Mouse (Mus musculus): ENCODE results near the gene Poldip2.

The Poldip2 gene

DNA sequence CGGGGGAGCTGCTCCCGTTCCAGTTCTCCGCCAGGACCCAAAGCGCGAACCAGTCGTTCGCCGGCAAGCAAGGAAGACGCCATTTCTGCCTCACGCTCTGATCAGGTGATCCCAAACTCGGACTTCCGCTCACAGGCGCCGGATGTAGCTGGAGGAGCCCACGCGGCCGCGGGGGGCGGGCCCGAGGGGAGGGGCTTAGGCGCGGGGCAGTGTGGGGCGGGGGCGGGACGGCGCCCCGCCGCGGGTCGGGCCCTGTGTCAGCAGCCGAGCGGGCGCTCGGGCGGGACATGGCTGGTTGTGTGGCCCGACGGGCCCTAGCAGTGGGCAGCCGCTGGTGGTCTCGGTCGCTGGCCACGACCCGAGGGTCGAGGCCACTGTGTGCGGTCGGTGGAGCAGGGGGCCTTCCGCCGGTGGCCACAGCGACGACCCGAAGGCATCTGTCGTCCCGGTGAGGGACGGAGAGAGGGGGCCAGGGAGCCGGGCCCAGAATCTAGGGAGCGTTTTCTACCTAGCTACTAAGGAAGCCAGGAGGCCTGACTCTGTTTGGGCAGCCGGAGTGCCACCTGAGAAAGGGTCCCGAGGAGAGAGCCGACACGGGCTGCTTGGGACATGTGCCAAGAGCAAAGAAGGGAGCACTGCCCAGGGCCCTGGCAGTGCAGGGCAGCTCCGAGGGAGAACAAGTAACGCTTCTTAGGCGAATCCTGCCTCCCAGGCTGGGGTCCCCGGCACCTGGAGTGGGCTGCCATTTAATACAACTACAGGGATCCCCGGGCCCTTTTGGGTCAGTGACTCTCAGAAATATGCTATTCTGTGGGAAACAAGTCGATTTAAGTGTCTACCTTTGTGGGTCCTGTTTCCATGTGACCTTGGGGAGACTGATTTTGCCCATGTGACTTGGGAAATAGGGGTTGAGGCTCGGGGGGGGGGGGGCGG lies at the start of gene Poldip2, which contains the start of gene Tmem199:
Gene Poldip2, plus strand, starts transcription at position 169 of the 933 bp plus-strand sequence.
Gene Tmem199, minus strand, starts transcription at position 148 of the 933 bp plus-strand sequence.
- DNase-seq (ENCODE audit: low read depth, low spot score), result peak; percentile 94

DNA sequence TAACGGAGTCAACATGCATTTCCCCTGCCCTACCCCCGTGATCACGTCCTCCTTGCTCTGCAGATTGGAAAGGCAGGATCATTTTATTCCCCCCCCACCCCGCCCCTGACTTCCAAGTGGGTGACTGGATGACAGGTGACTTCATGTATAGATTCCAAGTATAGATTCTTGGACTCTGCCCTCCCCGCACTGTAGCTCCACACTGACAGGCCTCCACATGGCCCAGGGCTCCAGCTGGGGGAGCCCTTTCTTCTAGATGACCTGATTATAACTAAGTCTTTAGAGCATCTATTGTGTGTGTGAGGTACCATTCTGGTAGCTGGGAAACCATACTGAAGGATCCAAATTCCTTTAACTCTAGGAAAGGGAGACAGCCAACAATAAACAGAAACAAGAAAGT lies 49.3 kb upstream of the Poldip2 start:
- no peak for DNase-seq (ENCODE audit: low read depth, low spot score)

DNA sequence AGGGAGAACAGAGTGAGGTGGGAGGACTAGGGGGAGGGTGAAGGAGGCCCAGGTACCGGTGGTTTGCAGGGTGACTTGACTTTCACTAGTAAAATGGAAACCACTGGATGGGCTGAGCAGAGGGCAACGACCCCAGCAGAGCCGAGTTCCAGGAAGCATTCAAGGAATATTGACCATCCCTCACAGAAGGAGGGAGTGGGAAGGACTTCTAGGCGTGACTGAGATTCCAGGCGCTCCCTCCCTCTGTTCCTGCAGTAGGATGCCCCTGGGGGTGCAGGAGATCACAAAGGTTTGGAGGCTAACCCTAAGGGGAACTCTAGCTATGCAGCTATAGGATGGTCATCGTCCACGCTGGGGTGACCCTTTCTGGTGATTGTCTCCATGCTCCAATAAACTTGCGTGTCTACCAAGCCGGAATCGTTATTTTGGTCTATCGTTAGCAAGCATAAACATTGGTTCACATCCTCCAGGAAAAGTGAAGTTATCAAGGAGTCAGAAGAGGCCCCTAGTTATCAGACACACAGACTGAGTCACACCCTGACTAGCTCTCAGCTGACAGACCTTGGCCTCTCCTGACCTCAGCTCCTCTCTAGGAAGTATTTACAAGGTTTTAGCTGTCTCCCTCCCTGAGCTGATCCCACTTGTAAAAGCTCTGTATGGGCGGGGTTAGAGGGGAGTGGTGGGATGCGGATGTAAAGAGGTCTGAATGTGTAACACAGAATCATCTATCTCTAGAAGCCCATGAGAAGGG lies 48.5 kb upstream of the Poldip2 start:
- no peak for DNase-seq (ENCODE audit: low read depth, low spot score)

DNA sequence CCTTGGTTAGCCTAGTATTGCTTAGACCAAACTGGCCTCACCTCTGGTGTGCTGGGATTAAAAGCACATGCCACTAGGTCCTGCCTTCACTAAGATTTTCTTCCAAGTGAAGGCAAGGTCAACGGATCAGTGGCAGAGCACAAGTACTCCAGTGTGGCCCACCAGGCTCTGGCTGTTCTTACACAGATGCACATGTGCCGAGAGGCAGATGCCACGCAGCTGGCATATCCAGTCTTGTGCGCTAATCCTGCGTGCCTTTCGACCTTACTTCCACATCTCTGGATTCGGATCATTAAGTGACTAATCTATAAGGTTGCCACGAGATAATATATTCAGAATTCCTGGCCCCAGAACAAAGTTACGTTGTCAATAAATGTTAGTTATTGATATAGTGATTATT lies 46.9 kb upstream of the Poldip2 start:
- no peak for DNase-seq (ENCODE audit: low read depth, low spot score)

DNA sequence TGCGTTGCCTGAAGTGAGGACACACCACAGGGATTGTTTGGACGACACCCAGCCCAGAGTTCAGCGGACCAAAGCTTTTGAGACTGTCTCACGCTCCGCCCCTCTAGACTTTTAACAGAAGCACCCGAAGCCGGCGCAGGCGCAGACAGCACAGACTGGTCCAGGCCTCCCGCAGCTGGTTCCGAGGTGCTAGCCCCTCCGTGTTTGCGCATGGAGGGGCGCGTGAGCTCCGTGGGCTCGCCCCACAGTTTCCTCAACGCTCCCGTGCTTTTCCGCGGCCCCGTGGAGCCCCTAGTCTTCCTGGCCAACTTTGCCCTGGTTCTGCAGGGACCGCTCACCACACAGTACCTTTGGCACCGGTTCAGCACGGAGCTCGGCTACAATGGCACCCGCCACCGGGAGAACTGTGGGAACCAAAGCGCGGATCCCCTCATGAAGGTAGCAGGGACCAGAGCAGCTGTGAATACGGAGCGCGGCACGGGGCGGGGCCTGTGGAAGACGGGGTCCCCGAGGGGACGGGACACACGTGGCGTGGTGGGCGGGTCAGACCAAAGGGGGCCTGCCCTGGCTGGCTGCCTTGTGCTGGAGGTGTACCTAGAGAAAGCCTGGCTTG lies 46.3 kb upstream of the Poldip2 start, which contains the start of gene Slc46a1:
Gene Slc46a1, plus strand, starts transcription at position 130 of the 613 bp plus-strand sequence.
- DNase-seq (ENCODE audit: low read depth, low spot score), result peak; percentile 62

DNA sequence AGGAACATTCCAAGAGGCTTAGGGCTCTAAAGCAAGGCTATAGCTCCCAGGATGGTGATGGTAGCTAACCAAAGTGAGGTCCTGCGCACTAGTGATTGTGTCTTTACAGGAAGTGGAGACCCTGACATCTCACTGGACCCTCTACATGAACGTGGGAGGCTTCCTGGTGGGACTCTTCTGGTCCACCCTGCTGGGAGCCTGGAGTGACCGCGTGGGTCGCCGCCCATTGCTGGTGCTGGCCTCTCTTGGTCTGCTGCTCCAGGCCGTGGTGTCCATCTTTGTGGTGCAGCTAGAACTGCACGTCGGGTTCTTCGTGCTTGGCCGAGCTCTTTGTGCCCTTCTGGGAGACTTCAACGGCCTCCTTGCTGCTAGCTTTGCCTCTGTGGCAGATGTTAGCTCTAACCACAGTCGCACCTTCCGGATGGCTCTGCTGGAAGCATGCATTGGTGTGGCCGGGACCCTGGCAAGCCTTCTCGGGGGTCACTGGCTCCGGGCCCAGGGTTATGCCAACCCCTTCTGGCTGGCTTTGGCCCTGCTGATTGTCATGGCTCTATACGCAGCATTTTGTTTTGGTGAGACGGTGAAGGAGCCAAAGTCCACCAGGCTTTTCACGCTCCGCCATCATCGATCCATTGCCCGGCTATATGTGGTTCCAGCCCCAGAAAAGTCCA lies 45.6 kb upstream of the Poldip2 start:
- DNase-seq (ENCODE audit: low read depth, low spot score), result no peak

DNA sequence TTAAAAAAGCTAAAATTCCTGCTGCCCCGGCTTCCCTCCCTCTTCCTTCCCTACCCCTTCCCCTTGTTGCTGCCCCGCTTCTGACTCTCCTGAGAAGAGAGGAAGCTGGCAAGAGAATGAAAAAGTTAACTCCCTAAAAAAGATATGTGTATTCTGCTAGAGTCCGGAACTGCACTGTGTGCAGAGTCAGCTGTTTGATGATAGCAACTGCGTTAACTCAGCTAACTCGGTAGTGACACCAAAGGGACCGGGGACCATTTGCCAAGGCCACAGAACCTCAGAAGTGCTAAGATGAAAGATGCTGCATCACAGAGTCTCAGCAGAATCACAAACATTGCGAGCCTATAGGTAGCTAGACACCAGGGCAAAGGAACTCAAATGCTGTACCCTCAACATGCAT lies 44.5 kb upstream of the Poldip2 start:
- no peak for DNase-seq (ENCODE audit: low read depth, low spot score)

DNA sequence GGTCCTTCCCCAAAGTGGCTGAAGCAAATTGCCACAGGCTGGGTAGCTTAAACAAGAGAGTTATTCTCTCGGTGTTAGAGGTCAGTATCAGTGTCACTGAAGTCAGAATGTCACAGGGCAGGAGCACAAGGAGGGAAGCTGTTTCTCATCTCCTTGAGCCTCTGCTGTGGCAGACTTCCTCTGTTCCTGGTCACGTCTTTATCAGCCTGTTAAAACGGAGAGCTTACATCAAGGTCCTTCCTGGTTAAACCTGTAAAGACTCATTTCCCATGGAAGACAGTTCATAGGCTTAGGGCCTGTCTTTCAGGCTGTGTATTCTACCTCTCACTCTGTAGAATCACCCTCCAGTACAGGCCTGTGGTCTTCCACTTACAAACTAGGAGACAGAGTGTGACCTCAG lies 44.1 kb upstream of the Poldip2 start:
- DNase-seq (ENCODE audit: low read depth, low spot score), result no peak

DNA sequence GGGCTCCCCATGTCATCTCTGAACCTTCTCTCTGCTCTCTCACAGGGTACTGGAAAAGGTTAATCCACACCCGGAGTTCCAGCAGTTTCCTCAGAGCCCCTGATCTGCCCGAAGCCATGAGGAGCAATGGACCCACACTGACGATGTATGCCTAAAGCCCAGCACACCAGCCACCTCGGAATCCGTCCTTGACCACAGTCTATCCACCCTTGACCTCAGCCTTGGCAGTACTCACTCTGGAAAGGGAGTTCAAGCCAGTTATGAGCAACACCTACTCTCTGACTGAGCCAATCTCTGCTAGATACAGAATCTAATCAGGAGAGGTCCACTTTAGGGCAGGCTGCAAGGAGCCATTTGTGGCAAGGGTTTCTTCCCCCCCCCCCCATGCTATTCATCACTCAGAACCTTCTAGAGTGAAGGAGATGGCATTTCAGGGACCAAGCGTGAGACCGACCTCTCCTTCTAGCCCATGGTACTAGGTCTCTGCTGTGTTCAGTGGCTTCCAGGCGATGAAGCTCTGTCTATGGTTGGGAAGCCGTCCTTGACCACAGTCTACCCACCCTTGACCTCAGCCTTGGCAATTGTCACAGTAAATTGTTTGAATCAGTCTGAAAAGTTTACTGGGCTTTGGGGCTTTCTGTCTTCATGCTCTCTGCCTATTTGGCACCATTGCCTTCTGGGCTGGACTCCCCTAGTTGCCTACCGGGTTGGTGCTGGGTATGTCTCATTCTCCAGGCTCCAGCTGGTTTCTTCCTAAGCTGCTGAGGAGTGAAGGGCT lies 40.5 kb upstream of the Poldip2 start:
- DNase-seq (ENCODE audit: low read depth, low spot score), result no peak

DNA sequence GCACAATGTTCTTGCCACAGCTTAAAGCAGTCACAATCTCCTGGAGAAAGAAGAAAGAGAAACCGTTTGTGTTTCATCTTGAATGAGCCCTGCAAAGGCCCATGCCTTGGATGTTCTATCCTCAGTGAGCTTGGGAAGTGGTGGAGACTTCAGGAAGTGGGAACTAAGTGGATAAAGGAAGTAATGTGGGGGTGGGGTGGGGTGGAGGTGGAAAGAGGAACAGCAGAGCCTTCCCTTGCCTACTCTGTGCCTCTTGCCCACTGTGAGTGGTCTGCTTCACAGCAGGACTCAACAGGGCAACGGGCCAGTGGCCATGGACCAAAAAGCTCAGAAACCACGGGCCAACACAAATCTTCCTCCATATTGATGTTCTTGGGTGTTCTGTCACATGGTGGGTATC lies 36.7 kb upstream of the Poldip2 start:
- DNase-seq (ENCODE audit: low read depth, low spot score), result no peak

DNA sequence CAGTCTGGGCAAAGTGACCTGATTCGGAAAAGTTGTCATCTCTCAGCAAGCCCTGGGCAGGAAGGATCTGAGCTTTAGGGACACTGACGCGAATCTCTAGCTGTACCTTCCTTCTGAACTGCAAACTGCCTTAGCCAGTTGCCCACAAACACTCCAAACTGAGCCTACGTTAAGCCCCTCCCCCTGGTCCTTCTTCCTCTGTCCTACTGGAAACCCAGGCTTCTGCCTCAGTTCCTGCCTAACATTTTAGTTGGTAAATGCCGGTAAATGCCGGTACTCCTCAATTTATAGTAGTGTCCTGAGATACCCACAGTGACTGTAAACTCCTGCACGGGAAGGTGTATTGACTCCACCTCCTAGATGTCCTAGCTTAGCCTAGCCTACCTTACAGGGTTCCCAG lies 28.4 kb upstream of the Poldip2 start:
- no peak for DNase-seq (ENCODE audit: low read depth, low spot score)

DNA sequence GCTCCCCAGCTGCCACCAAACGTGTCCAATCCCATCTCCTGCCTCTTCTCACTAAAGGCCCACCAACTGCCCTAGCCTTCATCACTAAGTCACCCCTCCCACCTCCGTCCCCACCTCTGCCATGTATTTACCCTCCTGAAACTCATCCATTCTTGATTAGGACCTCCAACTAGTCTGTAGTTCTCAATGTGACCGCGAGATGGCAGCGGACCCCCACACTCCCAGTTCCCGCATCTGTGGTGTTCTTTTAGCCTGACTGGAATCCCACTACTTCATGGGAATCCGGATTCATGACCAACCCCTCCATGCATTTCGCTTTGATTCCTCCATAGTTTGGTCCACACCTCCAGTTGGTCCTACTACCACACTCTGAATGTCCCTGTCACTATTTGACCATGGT lies 23.8 kb upstream of the Poldip2 start:
- peak; percentile 53 for DNase-seq (ENCODE audit: low read depth, low spot score)

DNA sequence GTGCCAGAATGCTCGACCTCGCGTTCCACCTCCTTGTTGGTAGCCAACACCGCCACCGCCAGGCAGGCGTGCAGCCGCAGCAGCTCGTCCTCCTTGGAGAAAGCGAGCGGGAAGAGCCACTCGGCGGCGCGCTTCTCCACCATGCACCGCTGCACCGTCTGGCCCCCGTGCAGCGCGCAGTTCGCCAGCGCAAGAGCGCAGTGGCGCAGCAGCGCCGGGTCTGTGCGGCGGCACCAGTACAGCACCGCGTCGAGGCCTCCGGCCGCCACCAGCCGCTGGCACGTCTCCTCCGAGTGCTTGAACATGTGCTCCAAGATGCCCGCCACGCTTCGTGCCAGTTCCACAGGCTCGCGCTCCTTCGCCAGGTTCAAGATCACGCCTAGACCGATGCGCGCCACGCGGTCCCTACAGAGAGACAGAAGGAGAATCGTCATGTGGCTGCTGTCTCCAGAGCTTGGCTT lies 21.2 kb upstream of the Poldip2 start:
- DNase-seq (ENCODE audit: low read depth, low spot score), result peak; percentile 11

DNA sequence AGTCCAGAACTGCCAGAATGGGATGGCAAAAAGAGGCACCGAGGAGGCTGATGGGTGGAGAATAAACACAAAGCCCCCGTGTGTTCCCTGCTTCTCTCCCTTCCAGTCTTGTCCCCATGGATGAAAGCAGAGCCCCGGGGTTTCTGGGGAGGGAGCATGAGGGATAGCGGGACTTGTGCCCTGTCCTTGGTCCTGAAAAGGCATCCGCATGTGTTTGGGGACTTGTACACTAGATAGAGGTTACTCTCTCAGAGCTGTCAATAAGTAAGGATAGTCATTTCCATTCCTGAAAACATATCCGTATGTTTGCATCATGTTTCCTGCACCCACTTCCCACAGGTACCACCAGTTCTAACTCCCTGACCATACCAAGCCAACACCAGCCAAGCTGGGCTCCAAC lies 16.1 kb upstream of the Poldip2 start:
- DNase-seq (ENCODE audit: low read depth, low spot score), result peak; percentile 29

DNA sequence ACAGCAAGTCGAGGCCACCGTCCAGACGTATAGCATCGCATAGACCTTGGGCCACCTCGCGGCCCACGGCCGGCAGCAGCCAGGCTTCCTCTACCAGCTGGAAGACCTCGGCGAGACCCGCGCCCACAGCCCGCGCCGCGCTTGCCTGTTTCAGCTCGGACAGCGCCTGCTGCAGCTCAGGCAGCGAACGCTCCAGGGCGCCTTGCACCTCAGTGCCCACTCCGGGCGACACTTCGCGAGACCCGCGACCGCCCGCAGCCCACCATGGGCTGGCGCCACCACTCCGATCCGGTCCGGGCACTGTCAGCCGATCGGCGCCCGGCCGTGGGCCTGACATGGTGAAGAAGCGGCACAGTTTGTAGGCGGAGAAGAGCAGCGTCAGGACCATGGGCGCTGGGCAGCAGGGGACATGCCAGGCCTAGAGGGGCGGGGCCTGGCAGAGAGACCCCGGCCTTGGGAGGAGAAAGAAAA lies 14.9 kb upstream of the Poldip2 start:
- DNase-seq (ENCODE audit: low read depth, low spot score), result no peak

DNA sequence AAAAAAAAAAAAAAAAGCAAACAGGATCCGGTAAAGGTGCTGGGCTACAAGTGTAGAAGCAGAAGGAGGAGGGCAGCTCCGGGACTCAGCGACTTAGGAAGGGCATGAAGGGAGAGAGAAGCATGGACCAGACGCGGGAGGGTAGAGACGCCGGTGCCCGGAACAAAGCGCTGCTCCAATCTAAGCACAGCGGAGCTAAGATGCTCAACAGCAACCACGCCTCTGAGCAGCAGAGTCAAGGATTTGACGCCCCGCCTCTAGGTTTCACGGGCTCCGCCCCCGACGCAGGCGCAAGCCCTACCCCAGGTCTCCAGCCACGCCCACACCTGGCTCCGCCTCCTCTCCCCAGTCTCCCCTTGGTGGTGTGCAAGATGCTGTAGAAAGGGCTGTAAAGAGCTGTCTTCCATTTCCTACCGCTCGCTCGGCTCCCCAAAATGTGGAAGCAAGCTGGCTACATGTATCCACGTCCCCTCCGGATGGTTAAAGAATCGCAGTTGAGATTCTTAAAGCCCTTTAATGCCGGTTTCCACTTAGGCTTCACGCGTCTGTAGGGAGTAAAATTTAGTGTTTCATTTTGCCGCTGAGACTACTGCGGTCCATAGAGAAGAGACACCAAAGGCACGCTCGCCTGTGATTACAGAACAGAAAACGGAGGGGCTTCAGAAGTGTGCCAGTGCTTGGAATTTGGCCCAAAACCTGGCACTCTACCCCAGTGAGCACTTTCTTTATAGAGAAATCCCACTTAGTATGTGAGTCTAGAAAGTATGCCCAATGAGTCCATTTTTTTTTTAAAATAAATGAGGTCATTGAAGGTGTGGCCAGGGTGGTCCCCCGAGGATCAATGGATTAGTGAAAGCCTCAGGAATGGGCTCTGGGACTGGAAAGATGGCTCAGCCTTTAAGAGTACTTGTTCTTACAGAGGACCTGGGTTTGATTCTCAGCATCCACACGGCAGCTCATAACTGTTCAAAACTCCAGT lies 14.2 kb upstream of the Poldip2 start, which contains the start of gene Sarm1:
Gene Sarm1, minus strand, starts transcription at position 211 of the 979 bp plus-strand sequence.
- peak; percentile 97 for DNase-seq (ENCODE audit: low read depth, low spot score)

DNA sequence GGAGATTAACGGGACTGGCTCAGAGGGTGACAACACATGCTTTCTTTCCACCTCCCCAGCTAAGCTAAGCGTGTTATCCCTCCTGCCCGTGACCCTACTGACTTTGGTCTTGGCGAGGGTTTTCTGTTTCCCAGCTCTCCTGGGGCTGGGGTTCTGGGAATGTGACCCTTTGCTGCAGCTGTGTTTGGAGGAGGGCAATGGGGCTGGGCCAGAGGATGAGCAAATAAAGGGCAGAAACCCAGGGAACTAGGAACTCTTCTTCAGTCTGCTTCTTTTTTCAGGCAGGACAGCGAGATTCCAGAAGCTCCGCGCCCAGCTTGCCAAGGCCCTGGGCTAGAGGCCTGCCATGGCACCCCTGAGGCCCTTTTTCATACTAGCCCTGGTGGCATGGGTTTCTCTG lies 13.0 kb upstream of the Poldip2 start, which contains the start of gene Vtn:
Gene Vtn, plus strand, starts transcription at position 88 of the 400 bp plus-strand sequence.
- no peak for DNase-seq (ENCODE audit: low read depth, low spot score)

DNA sequence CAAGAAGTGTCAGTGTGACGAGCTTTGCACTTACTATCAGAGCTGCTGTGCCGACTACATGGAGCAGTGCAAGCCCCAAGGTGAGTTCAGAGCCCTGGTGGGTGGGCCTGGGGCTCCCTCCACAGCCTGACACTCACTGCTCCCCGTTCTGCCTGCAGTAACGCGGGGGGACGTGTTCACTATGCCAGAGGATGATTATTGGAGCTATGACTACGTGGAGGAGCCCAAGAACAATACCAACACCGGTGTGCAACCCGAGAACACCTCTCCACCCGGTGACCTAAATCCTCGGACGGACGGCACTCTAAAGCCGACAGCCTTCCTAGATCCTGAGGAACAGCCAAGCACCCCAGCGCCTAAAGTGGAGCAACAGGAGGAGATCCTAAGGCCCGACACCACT lies 12.4 kb upstream of the Poldip2 start:
- no peak for DNase-seq (ENCODE audit: low read depth, low spot score)

DNA sequence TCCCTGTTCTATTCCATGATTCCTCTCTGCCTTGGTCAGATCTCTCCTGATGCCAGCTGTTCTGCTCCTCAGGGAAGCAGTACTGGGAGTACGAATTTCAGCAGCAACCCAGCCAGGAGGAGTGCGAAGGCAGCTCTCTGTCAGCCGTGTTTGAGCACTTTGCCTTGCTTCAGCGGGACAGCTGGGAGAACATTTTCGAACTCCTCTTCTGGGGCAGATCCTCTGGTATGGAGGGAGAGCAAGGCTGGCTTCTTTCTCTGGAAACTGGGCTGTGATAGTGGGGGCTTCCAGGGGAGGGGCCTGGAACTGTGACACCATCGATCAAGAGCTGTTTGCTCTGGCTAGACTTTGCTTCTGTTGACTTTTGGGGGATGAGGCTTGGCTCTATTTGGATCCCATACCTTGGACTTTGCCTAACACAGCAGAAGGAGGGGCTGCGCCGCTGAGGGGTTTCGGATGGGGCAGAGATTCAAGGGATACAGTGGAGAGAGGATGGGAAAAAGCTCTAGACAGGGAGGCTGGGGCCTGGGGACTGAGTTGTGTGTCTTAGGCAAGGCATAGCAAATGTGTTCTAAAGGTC lies 11.3 kb upstream of the Poldip2 start:
- no peak for DNase-seq (ENCODE audit: low read depth, low spot score)
